Mouse (Mus musculus): Measurements from ENCODE around the gene Ror2. TPM values are rescaled to one million over a fixed set of nuclear protein-coding genes. Genes with fewer than 3 reads are reported as not detected.
"Not testable (repeated sequence)": the region's sequence is repeated elsewhere in the genome, so short reads cannot be mapped to it uniquely, and the experiment has no call there.

Ror2 gene
- total and polyA plus RNA-seq, 2 experiments: 0.06 TPM; not detected in 1

DNA sequence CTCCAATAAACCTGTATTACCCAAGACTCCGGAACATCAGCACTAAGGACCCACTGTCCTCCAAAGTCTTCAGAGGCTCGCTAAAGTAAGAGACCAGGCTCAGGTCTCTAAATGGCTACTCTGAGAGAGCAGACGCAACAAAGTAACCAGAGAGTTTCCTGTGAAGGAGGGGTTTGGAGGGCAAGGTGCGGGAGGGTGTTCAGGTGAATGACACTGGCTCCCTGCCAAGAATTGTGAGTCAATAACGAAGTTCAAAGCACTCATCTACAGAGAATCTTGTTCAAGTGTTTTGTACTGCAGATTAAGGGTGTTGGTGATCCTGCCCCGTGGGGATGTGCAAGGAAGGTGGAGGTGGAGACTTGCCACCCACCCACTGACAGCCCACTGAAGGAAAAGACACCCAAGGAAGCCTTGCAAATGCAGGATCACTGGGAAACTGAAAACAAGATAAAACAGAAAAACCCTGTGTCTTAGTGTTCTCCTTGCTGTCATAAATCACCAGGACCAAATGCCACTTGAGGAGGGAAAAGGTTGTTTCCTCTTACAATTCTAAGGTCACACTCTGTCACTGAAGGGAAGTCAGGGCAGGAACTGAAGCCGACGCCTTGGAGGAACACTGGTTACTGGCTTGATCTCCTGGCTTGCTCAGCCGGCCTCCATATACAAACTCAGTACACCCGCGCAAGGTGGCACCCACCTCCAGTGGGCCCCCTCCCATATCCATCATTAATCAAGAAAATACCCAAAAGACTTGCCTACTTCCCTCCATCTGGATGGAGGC is 30.8 kb upstream of the Ror2 start:
- no peak for TF ChIP-seq CTCF (IDR thresholded peaks at IDR 0.05; ENCODE audit: low read depth, low read length)
- no peak for TF ChIP-seq POLR2A (IDR thresholded peaks at IDR 0.05; ENCODE audit: extremely low read depth, insufficient read depth, low read length)
- no peak overlapping the region for H3K9ac ChIP-seq (ENCODE audit: low read depth, low read length)
- no peaks in the 10 kb centered on the region for H3K27me3 ChIP-seq (ENCODE audit: control insufficient read depth, insufficient read depth, low read length)
- H3K27ac ChIP-seq (replicated peaks; ENCODE audit: insufficient read depth, low read depth, low read length): no peak overlapping the region
- WGBS: 46% methylated on average over 11 of the region's 11 CpGs
- H3K36me3 ChIP-seq (ENCODE audit: control insufficient read depth, insufficient read depth, low read length): no peaks in the 10 kb centered on the region
- DNase-seq (ENCODE audit: extremely low read depth, low read depth, low spot score): peak; percentile 73
- peaks cover 5% of the 10 kb centered on the region; the same call in 1 of the 2 replicates for H3K4me1 ChIP-seq (ENCODE audit: control insufficient read depth, insufficient read depth, low read length)
- H3K4me3 ChIP-seq (ENCODE audit: insufficient read depth, low read depth, low read length): no peak overlapping the region
- H3K79me2 ChIP-seq (ENCODE audit: control insufficient read depth, insufficient read depth, low read length): no peaks in the 10 kb centered on the region

DNA sequence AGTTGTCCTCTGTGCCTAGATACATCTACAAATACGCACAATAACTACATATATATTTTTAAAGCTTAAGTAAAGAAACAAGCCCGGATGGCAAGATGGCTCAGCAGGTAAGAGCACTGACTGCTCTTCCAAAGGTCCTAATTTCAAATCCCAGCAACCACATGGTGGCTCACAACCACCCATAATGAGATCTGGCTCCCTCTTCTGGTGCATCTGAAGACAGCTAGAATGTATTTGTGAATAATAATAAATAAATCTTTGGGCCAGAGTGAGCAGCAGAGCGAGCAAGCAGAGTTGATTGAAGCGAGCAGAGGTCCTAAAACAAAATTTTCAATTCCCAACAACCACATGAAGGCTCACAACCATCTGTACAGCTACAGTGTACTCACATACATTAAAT is 29.8 kb upstream of the Ror2 start:
- H3K4me3 ChIP-seq (ENCODE audit: insufficient read depth, low read depth, low read length); H3K9ac ChIP-seq (ENCODE audit: low read depth, low read length); H3K27ac ChIP-seq (replicated peaks; ENCODE audit: insufficient read depth, low read depth, low read length); H3K36me3 ChIP-seq (ENCODE audit: control insufficient read depth, insufficient read depth, low read length); H3K79me2 ChIP-seq (ENCODE audit: control insufficient read depth, insufficient read depth, low read length); H3K4me1 ChIP-seq (ENCODE audit: control insufficient read depth, insufficient read depth, low read length); H3K27me3 ChIP-seq (ENCODE audit: control insufficient read depth, insufficient read depth, low read length): not testable (repeated sequence)
- 77% methylated on average over 4 of the region's 4 CpGs for WGBS
- DNase-seq (ENCODE audit: extremely low read depth, low read depth, low spot score): peak; percentile 8

GRCm38 (mm10) chr13:53310442-53310841 is 24.5 kb upstream of the Ror2 start:
- Histone ChIP-seq H3K27me3 (ENCODE audit: control insufficient read depth, insufficient read depth, low read length) (no peaks in the 10 kb centered on the region), H3K79me2 (ENCODE audit: control insufficient read depth, insufficient read depth, low read length) (no peaks in the 10 kb centered on the region), H3K36me3 (ENCODE audit: control insufficient read depth, insufficient read depth, low read length) (no peaks in the 10 kb centered on the region), H3K4me3 (ENCODE audit: insufficient read depth, low read depth, low read length) (no peak overlapping the region), H3K4me1 (ENCODE audit: control insufficient read depth, insufficient read depth, low read length) (no peaks in the 10 kb centered on the region), H3K27ac (replicated peaks; ENCODE audit: insufficient read depth, low read depth, low read length) (no peak overlapping the region), H3K9ac (ENCODE audit: low read depth, low read length) (no peak overlapping the region)
- TF ChIP-seq CTCF (IDR thresholded peaks at IDR 0.05; ENCODE audit: low read depth, low read length): no peak
- TF ChIP-seq POLR2A (IDR thresholded peaks at IDR 0.05; ENCODE audit: extremely low read depth, insufficient read depth, low read length): no peak
- 79% methylated on average over 5 of the region's 5 CpGs for WGBS
- DNase-seq (ENCODE audit: extremely low read depth, low read depth, low spot score): no peak

DNA sequence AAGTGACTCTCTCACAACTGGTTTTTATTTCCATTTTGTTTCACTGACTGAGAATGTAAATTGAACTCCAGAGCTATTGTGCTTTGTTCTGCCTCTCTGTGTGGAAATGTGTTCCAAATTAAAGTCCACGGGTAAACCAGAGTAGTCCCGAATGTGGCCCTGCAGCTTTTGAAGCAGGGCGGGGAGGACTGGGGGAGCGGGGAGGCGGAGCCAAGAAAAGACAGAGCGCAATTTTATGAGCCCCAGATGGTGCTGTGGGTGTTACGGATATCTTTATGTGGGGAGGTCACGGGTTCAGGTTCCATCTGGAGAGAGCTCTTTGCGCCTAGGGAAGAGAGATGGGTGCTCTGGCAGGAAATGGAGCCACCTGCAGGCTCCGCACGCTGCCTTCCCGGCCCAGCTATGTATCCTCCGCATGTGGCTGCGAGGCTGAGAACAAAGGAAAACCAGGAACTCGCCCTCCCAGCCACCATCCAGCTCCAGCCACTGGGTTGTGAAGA is 23.8 kb upstream of the Ror2 start:
- Histone ChIP-seq H3K36me3 (ENCODE audit: control insufficient read depth, insufficient read depth, low read length) (no peaks in the 10 kb centered on the region), H3K27me3 (ENCODE audit: control insufficient read depth, insufficient read depth, low read length) (no peaks in the 10 kb centered on the region), H3K4me1 (ENCODE audit: control insufficient read depth, insufficient read depth, low read length) (no peaks in the 10 kb centered on the region), H3K9ac (ENCODE audit: low read depth, low read length) (no peak overlapping the region), H3K27ac (replicated peaks; ENCODE audit: insufficient read depth, low read depth, low read length) (no peak overlapping the region), H3K79me2 (ENCODE audit: control insufficient read depth, insufficient read depth, low read length) (no peaks in the 10 kb centered on the region), H3K4me3 (ENCODE audit: insufficient read depth, low read depth, low read length) (no peak overlapping the region)
- 9% methylated on average over 15 of the region's 15 CpGs for WGBS
- DNase-seq (ENCODE audit: extremely low read depth, low read depth, low spot score): no peak
- no peak for TF ChIP-seq POLR2A (IDR thresholded peaks at IDR 0.05; ENCODE audit: extremely low read depth, insufficient read depth, low read length)
- TF ChIP-seq CTCF (IDR thresholded peaks at IDR 0.05; ENCODE audit: low read depth, low read length): no peak

DNA sequence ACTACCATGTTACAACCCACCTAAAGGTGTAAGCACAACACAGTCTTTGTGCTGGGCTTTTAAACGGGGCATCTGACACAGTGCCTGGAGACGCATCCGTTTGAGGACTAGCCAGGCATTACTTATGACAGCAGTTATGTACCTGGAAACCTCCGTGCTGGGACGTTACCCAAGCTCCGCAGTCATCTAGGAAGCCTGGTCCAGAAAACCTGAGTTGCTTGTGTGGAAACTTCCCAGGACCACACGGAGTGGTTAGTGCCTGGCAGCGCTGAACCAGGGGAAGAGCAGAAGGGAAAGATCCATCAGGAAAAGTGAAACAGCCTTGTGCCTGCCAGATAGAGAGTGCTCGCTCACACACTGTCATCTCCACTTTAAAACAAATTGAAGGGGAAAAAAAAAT is 23.2 kb upstream of the Ror2 start:
- Histone ChIP-seq H3K4me1 (ENCODE audit: control insufficient read depth, insufficient read depth, low read length) (no peaks in the 10 kb centered on the region), H3K4me3 (ENCODE audit: insufficient read depth, low read depth, low read length) (no peak overlapping the region), H3K27me3 (ENCODE audit: control insufficient read depth, insufficient read depth, low read length) (no peaks in the 10 kb centered on the region), H3K36me3 (ENCODE audit: control insufficient read depth, insufficient read depth, low read length) (no peaks in the 10 kb centered on the region), H3K27ac (replicated peaks; ENCODE audit: insufficient read depth, low read depth, low read length) (no peak overlapping the region), H3K9ac (ENCODE audit: low read depth, low read length) (no peak overlapping the region), H3K79me2 (ENCODE audit: control insufficient read depth, insufficient read depth, low read length) (no peaks in the 10 kb centered on the region)
- WGBS: 53% methylated on average over 9 of the region's 9 CpGs
- no peak for DNase-seq (ENCODE audit: extremely low read depth, low read depth, low spot score)
- TF ChIP-seq CTCF (IDR thresholded peaks at IDR 0.05; ENCODE audit: low read depth, low read length) (no peak), POLR2A (IDR thresholded peaks at IDR 0.05; ENCODE audit: extremely low read depth, insufficient read depth, low read length) (no peak)

- Histone ChIP-seq H3K27me3 (ENCODE audit: control insufficient read depth, insufficient read depth, low read length) (no peaks in the 10 kb centered on the region), H3K79me2 (ENCODE audit: control insufficient read depth, insufficient read depth, low read length) (no peaks in the 10 kb centered on the region), H3K9ac (ENCODE audit: low read depth, low read length) (no peak overlapping the region), H3K27ac (replicated peaks; ENCODE audit: insufficient read depth, low read depth, low read length) (no peak overlapping the region), H3K4me3 (ENCODE audit: insufficient read depth, low read depth, low read length) (no peak overlapping the region), H3K36me3 (ENCODE audit: control insufficient read depth, insufficient read depth, low read length) (no peaks in the 10 kb centered on the region), H3K4me1 (ENCODE audit: control insufficient read depth, insufficient read depth, low read length) (no peaks in the 10 kb centered on the region)
- no peak for DNase-seq (ENCODE audit: extremely low read depth, low read depth, low spot score)
- whole genome bisulfite sequencing: 68% methylated on average over 5 of the region's 5 CpGs
- TF ChIP-seq POLR2A (IDR thresholded peaks at IDR 0.05; ENCODE audit: extremely low read depth, insufficient read depth, low read length) (no peak), CTCF (IDR thresholded peaks at IDR 0.05; ENCODE audit: low read depth, low read length) (0 out of 2 replicates have a peak, but pooled peaks have one; percentile 5)
Observed at GRCm38 (mm10) chr13:53306836-53307235, 20.9 kb upstream of the Ror2 start.

All from liver, adult 2 months (tissue).